Mouse (Mus musculus): ENCODE data around the gene Tnni2. TPM values are rescaled to one million over a fixed set of nuclear protein-coding genes. Genes with fewer than 3 reads are reported as not detected.

The Tnni2 gene
- polyA plus RNA-seq, 1 experiment from 2014 or later = not detected

DNA sequence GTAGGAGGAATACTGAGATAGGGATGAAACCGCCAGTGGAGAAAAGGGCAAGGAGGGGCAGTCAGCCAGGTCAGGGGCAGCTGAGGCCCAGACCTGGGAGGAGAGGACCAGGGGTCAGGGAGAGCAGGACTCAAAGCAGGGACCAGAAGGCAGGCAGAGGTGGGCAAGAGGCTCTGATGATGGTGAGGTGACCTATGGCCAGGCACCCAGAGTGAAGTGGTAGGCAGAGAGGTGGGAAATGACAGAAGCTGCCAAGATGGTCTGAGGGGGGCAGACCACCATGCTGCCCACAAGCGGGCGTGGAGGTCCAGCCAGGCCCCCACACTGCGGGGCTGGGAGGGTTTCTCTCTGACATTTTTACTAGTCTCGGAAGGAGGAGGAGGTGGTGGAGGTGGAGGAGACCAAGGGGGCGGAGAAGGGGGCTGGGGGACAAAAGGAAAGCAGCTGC, 29.8 kb downstream of the Tnni2 start:
- WGBS = 17% methylated on average over 6 of the region's 6 CpGs
- H3K9me3 ChIP-seq (ENCODE audit: control insufficient read depth, low read length) = no peaks in the 10 kb centered on the region
- DNase-seq (no peak), ATAC-seq (ENCODE audit: low FRiP score, low TSS enrichment) (no peak)
- H3K4me3 ChIP-seq (replicated peaks; ENCODE audit: low read depth, low read length) = no peak overlapping the region
- peak overlapping the region; percentile 23; the same call in 1 of the 2 replicates for H3K9ac ChIP-seq (replicated peaks; ENCODE audit: low read length)
- no peaks in the 10 kb centered on the region for H3K4me1 ChIP-seq (ENCODE audit: control insufficient read depth, insufficient read depth, low read length)
- H3K36me3 ChIP-seq (ENCODE audit: control insufficient read depth, insufficient read depth, low read length) = no peaks in the 10 kb centered on the region
- H3K27ac ChIP-seq (replicated peaks; ENCODE audit: low read depth, low read length) = no peak overlapping the region
- no peak overlapping the region for H3K4me2 ChIP-seq (ENCODE audit: low read length)
- no peaks in the 10 kb centered on the region for H3K27me3 ChIP-seq (ENCODE audit: control insufficient read depth, insufficient read depth, low read length)

DNA sequence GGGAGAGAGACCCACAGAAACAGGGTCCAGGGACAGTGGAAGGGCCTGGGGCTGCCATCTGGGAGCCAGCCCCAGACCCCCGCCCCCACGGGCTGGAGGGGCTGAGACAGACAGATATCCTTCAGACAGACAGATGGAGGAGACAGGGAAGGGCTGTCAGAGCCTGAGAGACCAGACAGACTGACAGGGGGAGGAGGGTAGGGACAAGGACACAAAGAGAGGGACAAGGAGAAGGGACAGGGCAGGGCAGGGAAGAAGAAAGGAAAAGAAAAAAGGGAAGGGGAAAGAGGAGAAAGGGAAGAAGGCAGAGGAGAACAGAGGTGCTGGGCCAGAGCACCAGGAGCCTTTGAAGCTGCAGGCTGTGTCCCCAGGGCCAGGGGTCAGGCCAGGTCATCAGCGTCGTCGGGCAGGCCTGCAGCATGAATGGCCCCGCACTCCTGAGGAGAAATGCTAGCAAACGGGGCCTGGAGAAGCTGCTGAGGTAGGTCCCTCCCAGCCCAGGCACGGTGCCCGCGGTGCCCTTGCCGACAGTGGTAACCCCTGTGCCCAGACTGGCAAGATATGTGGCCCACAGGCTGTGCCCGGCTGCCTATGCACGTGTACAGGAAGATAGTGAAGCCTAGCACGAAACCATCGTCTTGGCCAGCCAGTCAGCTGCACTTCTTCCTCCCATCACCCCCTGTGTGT, 30.4 kb downstream of the Tnni2 start:
- no peaks in the 10 kb centered on the region for H3K9me3 ChIP-seq (ENCODE audit: control insufficient read depth, low read length)
- WGBS = 29% methylated on average over 15 of the region's 15 CpGs
- ATAC-seq (ENCODE audit: low FRiP score, low TSS enrichment) = no peak
- H3K36me3 ChIP-seq (ENCODE audit: control insufficient read depth, insufficient read depth, low read length) = no peaks in the 10 kb centered on the region
- H3K9ac ChIP-seq (replicated peaks; ENCODE audit: low read length) = peak overlapping the region; percentile 23; the same call in 1 of the 2 replicates
- no peak overlapping the region for H3K27ac ChIP-seq (replicated peaks; ENCODE audit: low read depth, low read length)
- no peaks in the 10 kb centered on the region for H3K4me1 ChIP-seq (ENCODE audit: control insufficient read depth, insufficient read depth, low read length)
- no peaks in the 10 kb centered on the region for H3K27me3 ChIP-seq (ENCODE audit: control insufficient read depth, insufficient read depth, low read length)
- no peak overlapping the region for H3K4me2 ChIP-seq (ENCODE audit: low read length)
- no peak overlapping the region for H3K4me3 ChIP-seq (replicated peaks; ENCODE audit: low read depth, low read length)
- DNase-seq = no peak

DNA sequence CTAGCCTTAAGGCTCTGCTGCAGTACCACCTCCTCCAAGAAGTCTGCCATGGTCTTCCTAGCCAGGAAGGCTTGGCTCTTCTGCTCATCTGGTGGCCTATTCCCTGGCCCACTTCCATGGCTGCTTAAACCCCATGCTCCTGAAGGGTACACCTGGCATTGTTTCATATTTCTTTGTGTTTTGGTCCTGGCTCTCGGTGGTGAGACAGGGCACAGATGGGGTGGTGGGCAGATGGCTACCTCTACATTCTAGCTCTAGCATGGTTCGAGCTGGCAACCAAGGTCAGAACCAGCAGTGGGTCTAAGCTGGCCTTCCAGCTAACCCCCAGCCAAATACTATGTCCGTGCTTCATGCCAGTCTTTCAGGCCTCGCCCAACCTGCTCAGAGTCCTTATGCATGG, 31.3 kb downstream of the Tnni2 start:
- no peaks in the 10 kb centered on the region for H3K4me1 ChIP-seq (ENCODE audit: control insufficient read depth, insufficient read depth, low read length)
- H3K27me3 ChIP-seq (ENCODE audit: control insufficient read depth, insufficient read depth, low read length) = no peaks in the 10 kb centered on the region
- ATAC-seq (ENCODE audit: low FRiP score, low TSS enrichment) = no peak
- no peak overlapping the region for H3K27ac ChIP-seq (replicated peaks; ENCODE audit: low read depth, low read length)
- no peak overlapping the region for H3K9ac ChIP-seq (replicated peaks; ENCODE audit: low read length)
- no peak overlapping the region for H3K4me3 ChIP-seq (replicated peaks; ENCODE audit: low read depth, low read length)
- H3K9me3 ChIP-seq (ENCODE audit: control insufficient read depth, low read length) = no peaks in the 10 kb centered on the region
- no peak overlapping the region for H3K4me2 ChIP-seq (ENCODE audit: low read length)
- DNase-seq = no peak
- 94% methylated on average over 4 of the region's 4 CpGs for WGBS
- H3K36me3 ChIP-seq (ENCODE audit: control insufficient read depth, insufficient read depth, low read length) = no peaks in the 10 kb centered on the region

DNA sequence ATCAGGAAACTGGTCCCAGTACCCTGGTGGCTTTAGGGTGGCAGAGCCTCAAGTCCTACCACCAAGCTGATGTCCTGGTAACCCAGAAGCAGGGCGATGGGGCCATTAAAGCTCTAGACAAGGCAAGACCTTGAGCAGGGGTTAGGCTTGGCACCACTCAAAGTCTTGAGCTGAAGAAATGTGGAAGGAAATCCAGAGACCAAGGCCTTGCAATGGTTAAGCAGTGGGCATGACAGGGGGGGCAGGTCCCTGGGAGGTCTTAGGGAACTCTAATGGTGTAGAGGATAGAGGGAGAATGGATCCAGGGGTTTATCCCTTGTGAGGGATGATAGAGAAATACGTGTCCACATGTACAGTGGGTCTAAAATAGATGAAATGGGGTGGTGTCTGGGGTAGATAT, 31.9 kb downstream of the Tnni2 start:
- no peak overlapping the region for H3K4me2 ChIP-seq (ENCODE audit: low read length)

DNA sequence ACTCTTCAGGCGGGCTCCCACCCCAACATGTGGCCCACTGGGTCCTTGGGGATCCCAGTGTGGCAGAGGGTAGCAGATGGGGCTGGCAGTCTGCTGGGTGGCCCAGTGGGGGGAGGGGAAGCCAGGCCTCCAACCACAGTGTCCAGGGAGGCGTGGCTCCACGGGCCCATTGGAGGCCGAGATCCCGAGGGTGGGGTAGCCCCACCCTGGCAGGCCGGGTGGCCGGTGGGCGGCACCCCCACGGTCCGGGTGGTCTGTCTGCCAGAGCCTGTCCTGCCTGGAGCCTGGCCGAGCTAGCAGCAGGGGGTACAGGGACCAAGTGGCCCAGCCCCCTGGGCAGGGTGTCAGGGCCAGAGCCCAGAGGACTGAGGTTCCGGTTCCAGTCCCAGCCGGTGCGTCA, 33.2 kb downstream of the Tnni2 start:
- no peaks in the 10 kb centered on the region for H3K4me1 ChIP-seq (ENCODE audit: control insufficient read depth, insufficient read depth, low read length)
- H3K36me3 ChIP-seq (ENCODE audit: control insufficient read depth, insufficient read depth, low read length) = no peaks in the 10 kb centered on the region
- 86% methylated on average over 14 of the region's 14 CpGs for WGBS
- no peak for DNase-seq
- no peak overlapping the region for H3K9ac ChIP-seq (replicated peaks; ENCODE audit: low read length)
- H3K4me3 ChIP-seq (replicated peaks; ENCODE audit: low read depth, low read length) = no peak overlapping the region
- H3K27ac ChIP-seq (replicated peaks; ENCODE audit: low read depth, low read length) = no peak overlapping the region
- H3K9me3 ChIP-seq (ENCODE audit: control insufficient read depth, low read length) = no peaks in the 10 kb centered on the region
- no peak overlapping the region for H3K4me2 ChIP-seq (ENCODE audit: low read length)
- no peak for ATAC-seq (ENCODE audit: low FRiP score, low TSS enrichment)
- H3K27me3 ChIP-seq (ENCODE audit: control insufficient read depth, insufficient read depth, low read length) = no peaks in the 10 kb centered on the region

More for the DNA sequence above, 31.9 kb downstream of the Tnni2 start:
- Histone ChIP-seq H3K4me3 (replicated peaks; ENCODE audit: low read depth, low read length) (no peak overlapping the region), H3K27me3 (ENCODE audit: control insufficient read depth, insufficient read depth, low read length) (no peaks in the 10 kb centered on the region), H3K36me3 (ENCODE audit: control insufficient read depth, insufficient read depth, low read length) (no peaks in the 10 kb centered on the region), H3K4me1 (ENCODE audit: control insufficient read depth, insufficient read depth, low read length) (no peaks in the 10 kb centered on the region), H3K9ac (replicated peaks; ENCODE audit: low read length) (no peak overlapping the region), H3K9me3 (ENCODE audit: control insufficient read depth, low read length) (no peaks in the 10 kb centered on the region), H3K27ac (replicated peaks; ENCODE audit: low read depth, low read length) (no peak overlapping the region)
- no peak for DNase-seq
- no peak for ATAC-seq (ENCODE audit: low FRiP score, low TSS enrichment)
- 90% methylated on average over 2 of the region's 2 CpGs for WGBS

DNA sequence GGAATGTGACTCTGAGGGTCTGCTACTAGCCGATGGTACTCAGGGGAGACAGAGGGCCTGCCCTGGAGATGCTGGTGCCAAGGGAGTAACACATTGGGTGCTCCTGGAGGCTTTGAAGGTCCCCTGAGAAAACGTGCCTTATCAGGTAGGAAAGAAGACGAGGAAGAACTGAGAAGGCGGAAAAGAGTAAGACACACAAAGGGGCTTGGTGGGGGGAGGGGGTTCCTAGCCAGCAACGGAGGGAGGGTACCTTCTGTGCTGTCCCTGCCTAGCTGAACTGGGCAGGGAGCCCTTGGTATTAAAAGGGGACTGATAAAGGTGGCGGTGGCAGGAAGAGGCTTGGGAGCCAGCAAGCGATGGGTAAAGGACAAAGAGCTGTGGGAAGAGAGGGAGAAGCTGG, 34.0 kb downstream of the Tnni2 start:
- DNase-seq = no peak
- H3K27me3 ChIP-seq (ENCODE audit: control insufficient read depth, insufficient read depth, low read length) = no peaks in the 10 kb centered on the region
- no peaks in the 10 kb centered on the region for H3K9me3 ChIP-seq (ENCODE audit: control insufficient read depth, low read length)
- H3K27ac ChIP-seq (replicated peaks; ENCODE audit: low read depth, low read length) = no peak overlapping the region
- H3K9ac ChIP-seq (replicated peaks; ENCODE audit: low read length) = no peak overlapping the region
- no peak overlapping the region for H3K4me2 ChIP-seq (ENCODE audit: low read length)
- no peaks in the 10 kb centered on the region for H3K4me1 ChIP-seq (ENCODE audit: control insufficient read depth, insufficient read depth, low read length)
- no peaks in the 10 kb centered on the region for H3K36me3 ChIP-seq (ENCODE audit: control insufficient read depth, insufficient read depth, low read length)
- WGBS = 69% methylated on average over 7 of the region's 7 CpGs
- no peak for ATAC-seq (ENCODE audit: low FRiP score, low TSS enrichment)
- no peak overlapping the region for H3K4me3 ChIP-seq (replicated peaks; ENCODE audit: low read depth, low read length)

DNA sequence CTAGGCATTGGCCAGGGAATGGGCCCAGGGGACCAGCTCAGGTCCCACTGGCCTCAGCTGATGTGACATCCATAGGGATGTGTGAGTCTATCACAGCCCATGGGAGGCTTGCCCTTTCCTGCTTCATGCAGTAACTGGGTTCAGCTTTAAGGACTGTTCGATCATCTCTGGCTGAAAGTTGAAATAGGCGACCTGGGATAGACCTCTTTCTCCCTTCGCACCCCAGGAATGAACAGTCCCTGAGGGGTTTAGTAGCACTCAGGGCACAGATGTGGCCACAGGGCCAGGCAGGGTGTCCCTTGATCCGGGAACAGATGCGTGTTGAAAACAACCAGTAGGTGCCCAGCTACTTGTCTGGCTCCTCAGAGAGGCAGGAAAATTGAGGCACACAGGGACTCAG, 34.7 kb downstream of the Tnni2 start:
- DNase-seq (no peak), ATAC-seq (ENCODE audit: low FRiP score, low TSS enrichment) (no peak)
- no peaks in the 10 kb centered on the region for H3K9me3 ChIP-seq (ENCODE audit: control insufficient read depth, low read length)
- no peak overlapping the region for H3K4me2 ChIP-seq (ENCODE audit: low read length)
- peaks cover 4% of the 10 kb centered on the region; the same call in 1 of the 2 replicates for H3K4me1 ChIP-seq (ENCODE audit: control insufficient read depth, insufficient read depth, low read length)
- H3K27ac ChIP-seq (replicated peaks; ENCODE audit: low read depth, low read length) = no peak overlapping the region
- H3K36me3 ChIP-seq (ENCODE audit: control insufficient read depth, insufficient read depth, low read length) = no peaks in the 10 kb centered on the region
- no peaks in the 10 kb centered on the region for H3K27me3 ChIP-seq (ENCODE audit: control insufficient read depth, insufficient read depth, low read length)
- H3K4me3 ChIP-seq (replicated peaks; ENCODE audit: low read depth, low read length) = no peak overlapping the region
- 83% methylated on average over 5 of the region's 5 CpGs for WGBS
- H3K9ac ChIP-seq (replicated peaks; ENCODE audit: low read length) = no peak overlapping the region

DNA sequence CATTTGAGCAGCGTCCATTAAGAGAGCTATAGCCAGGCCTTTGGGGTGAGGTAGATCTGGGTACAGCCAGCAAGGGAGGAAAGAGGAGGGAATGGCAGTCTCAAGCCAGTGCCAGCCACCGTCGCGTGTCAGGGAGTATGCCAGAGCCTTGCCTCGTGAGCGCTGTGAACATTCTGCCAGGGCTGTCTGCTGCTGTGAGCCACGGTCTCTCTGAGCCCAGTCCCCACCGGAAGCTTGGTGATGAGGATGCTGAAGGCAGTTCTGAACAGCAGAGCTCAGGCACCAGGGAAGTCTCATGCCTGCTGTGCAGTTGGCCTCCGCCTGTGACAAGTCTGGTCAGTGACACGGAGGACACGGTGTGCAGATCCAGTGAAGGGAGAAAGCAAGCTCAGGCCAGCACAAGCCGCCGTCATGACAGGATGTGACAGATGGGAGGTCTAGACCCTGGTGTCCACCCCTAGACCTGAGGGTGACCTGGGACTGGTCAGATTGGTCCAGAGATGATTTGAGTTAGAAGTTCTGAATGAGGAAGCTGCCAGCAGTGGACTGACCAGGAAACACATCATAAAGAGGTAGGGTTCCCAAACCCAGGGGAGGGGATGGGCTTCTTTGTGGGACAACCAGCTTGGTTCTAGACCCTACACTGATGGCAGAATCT, 35.3 kb downstream of the Tnni2 start:
- ATAC-seq (ENCODE audit: low FRiP score, low TSS enrichment) (no peak), DNase-seq (no peak)
- 89% methylated on average over 13 of the region's 13 CpGs for WGBS

DNA sequence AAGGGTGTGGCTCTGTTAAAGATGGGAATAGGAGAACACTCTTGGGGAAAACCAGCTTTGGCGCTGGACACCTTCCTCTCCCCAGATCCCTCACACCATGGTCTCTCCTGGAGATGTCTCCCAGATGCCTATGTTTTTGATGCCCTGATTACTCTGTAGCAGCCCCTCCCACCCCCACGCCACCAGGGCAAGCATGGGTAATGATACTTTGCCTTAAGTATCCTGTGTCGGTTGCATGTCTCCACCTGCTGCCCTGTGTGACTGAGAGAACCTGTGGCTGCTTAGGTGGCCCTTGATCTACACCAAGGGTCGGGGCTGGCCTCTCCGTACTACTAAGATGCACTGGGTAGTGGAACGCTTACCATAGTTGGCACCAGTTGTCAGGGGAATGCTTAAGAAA, 36.4 kb downstream of the Tnni2 start:
- WGBS = 87% methylated on average over 6 of the region's 6 CpGs

More for the DNA sequence above, 35.3 kb downstream of the Tnni2 start:
- Histone ChIP-seq H3K9ac (replicated peaks; ENCODE audit: low read length) (no peak overlapping the region), H3K27me3 (ENCODE audit: control insufficient read depth, insufficient read depth, low read length) (no peaks in the 10 kb centered on the region), H3K4me3 (replicated peaks; ENCODE audit: low read depth, low read length) (no peak overlapping the region), H3K4me1 (ENCODE audit: control insufficient read depth, insufficient read depth, low read length) (peaks cover 10% of the 10 kb centered on the region), H3K4me2 (ENCODE audit: low read length) (no peak overlapping the region), H3K36me3 (ENCODE audit: control insufficient read depth, insufficient read depth, low read length) (no peaks in the 10 kb centered on the region), H3K9me3 (ENCODE audit: control insufficient read depth, low read length) (no peaks in the 10 kb centered on the region), H3K27ac (replicated peaks; ENCODE audit: low read depth, low read length) (no peak overlapping the region)

More for the DNA sequence above, 36.4 kb downstream of the Tnni2 start:
- H3K36me3 ChIP-seq (ENCODE audit: control insufficient read depth, insufficient read depth, low read length) = no peaks in the 10 kb centered on the region
- H3K27me3 ChIP-seq (ENCODE audit: control insufficient read depth, insufficient read depth, low read length) = no peaks in the 10 kb centered on the region
- no peak overlapping the region for H3K9ac ChIP-seq (replicated peaks; ENCODE audit: low read length)
- H3K27ac ChIP-seq (replicated peaks; ENCODE audit: low read depth, low read length) = no peak overlapping the region
- DNase-seq = no peak
- H3K4me2 ChIP-seq (ENCODE audit: low read length) = no peak overlapping the region
- H3K4me3 ChIP-seq (replicated peaks; ENCODE audit: low read depth, low read length) = no peak overlapping the region
- H3K4me1 ChIP-seq (ENCODE audit: control insufficient read depth, insufficient read depth, low read length) = peaks cover 13% of the 10 kb centered on the region
- no peaks in the 10 kb centered on the region for H3K9me3 ChIP-seq (ENCODE audit: control insufficient read depth, low read length)
- no peak for ATAC-seq (ENCODE audit: low FRiP score, low TSS enrichment)

Data from midbrain, embryonic 14.5 days (tissue).